Mouse (Mus musculus): Measurements from ENCODE around the gene Tob1.

DNA sequence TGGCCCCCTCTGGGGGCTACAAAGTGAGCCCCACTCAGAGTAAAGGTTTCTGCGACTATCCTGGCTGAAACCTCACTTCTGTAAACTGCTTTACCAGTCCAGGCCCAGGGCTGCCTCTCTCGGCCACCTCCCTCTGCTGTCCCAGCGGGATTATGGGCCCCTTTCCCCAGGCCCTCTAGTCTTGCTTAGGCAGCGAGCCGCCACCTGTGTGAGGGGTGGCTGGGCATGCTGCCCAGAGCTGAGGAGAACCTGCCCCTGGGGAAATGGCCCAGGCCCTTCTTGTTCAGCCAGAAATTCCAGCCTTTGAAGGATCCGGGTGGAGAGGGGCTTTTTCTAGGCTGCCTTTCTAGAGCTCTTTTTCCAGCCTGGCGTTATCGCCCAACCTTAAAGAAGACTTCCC lies 35.6 kb upstream of the Tob1 start:
- TF ChIP-seq TAL1 (IDR thresholded peaks at IDR 0.05; ENCODE audit: low read length) (no peak), GATA1 (IDR thresholded peaks at IDR 0.05; ENCODE audit: low read length) (no peak)
